Mouse (Mus musculus): ENCODE data around the gene Zfp579. TPM values are rescaled to one million over a fixed set of nuclear protein-coding genes. Genes with fewer than 3 reads are reported as not detected.
A peak's percentile ranks its signal among the peaks of the same experiment; 100 is the strongest.

Zfp579 gene
- polyA plus RNA-seq, 1 experiment from 2014 or later = 41.7 TPM

DNA sequence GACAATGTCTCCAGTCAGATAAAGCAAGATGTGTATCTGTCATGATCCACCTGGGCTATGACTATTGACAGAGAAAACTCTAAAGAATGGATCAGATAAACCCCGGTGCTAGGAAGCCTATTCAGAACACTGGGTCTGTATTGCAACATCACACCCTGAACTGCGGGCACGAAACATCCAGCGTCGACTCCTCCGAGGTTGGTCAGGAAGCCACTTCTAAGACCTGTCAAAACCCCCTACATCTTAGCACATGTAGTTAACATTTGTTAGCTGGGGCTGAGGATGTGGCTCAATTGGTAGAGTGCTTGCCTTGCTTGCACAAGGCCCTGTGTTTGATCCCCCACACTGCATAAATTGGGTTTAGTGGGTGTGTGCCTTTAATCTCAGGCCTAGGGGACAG, 47.6 kb downstream of the Zfp579 start:
- Histone ChIP-seq H3K4me1 (ENCODE audit: control insufficient read depth, insufficient read depth, low read length) (0 out of 2 replicates have a peak, but pooled peaks cover 2% of the 10 kb centered on the region), H3K27me3 (ENCODE audit: control insufficient read depth, insufficient read depth, low read length) (no peaks in the 10 kb centered on the region), H3K9ac (ENCODE audit: low read length) (no peak overlapping the region), H3K27ac (ENCODE audit: low read depth, low read length) (no peak overlapping the region), H3K36me3 (ENCODE audit: control insufficient read depth, insufficient read depth, low read length) (no peaks in the 10 kb centered on the region), H3K4me2 (no peak overlapping the region), H3K4me3 (ENCODE audit: low read depth, low read length) (no peak overlapping the region), H3K9me3 (ENCODE audit: control insufficient read depth, low read length) (no peaks in the 10 kb centered on the region)
- WGBS = 74% methylated on average over 6 of the region's 6 CpGs
- DNase-seq (ENCODE audit: low spot score, missing footprints) (no peak), ATAC-seq (ENCODE audit: low FRiP score) (no peak)

DNA sequence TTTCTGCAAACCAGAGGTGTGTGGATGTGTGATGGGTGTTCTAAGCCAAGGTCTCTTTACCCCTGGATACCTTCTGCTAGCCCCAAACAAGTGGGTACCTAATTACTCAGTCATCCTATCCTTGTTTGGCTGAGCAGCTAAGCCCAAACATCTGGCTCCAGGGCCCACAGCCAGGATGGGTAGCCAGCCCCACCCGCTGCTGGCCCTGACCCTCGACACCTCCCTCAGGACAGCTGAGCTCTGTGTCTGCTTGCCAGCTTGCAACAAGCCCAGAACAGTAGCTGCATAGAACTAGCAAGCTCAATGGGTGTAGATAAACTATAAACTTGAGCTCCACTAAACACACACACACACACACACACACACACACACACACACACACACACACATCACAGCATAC, 48.1 kb downstream of the Zfp579 start:
- Histone ChIP-seq H3K4me1 (ENCODE audit: control insufficient read depth, insufficient read depth, low read length) (0 out of 2 replicates have a peak, but pooled peaks cover 2% of the 10 kb centered on the region), H3K36me3 (ENCODE audit: control insufficient read depth, insufficient read depth, low read length) (no peaks in the 10 kb centered on the region), H3K27me3 (ENCODE audit: control insufficient read depth, insufficient read depth, low read length) (no peaks in the 10 kb centered on the region), H3K27ac (ENCODE audit: low read depth, low read length) (no peak overlapping the region), H3K9me3 (ENCODE audit: control insufficient read depth, low read length) (no peaks in the 10 kb centered on the region), H3K9ac (ENCODE audit: low read length) (no peak overlapping the region), H3K4me3 (ENCODE audit: low read depth, low read length) (no peak overlapping the region), H3K4me2 (no peak overlapping the region)
- ATAC-seq (ENCODE audit: low FRiP score) (no peak), DNase-seq (ENCODE audit: low spot score, missing footprints) (no peak)
- WGBS = 69% methylated on average over 2 of the region's 2 CpGs

GRCm38 (mm10) chr7:4943223-4943815, 52.6 kb downstream of the Zfp579 start:
- no peak overlapping the region for H3K27ac ChIP-seq (ENCODE audit: low read depth, low read length)
- no peaks in the 10 kb centered on the region for H3K9me3 ChIP-seq (ENCODE audit: control insufficient read depth, low read length)
- peak overlapping the region; percentile 10; the same call in 1 of the 2 replicates for H3K4me3 ChIP-seq (ENCODE audit: low read depth, low read length)
- peak; percentile 98 for DNase-seq (ENCODE audit: low spot score, missing footprints)
- no peaks in the 10 kb centered on the region for H3K36me3 ChIP-seq (ENCODE audit: control insufficient read depth, insufficient read depth, low read length)
- ATAC-seq (ENCODE audit: low FRiP score) = peak; percentile 81
- no peaks in the 10 kb centered on the region for H3K27me3 ChIP-seq (ENCODE audit: control insufficient read depth, insufficient read depth, low read length)
- peak overlapping the region; percentile 38 for H3K4me2 ChIP-seq
- H3K4me1 ChIP-seq (ENCODE audit: control insufficient read depth, insufficient read depth, low read length) = 0 out of 2 replicates have a peak, but pooled peaks cover 2% of the 10 kb centered on the region
- WGBS = 18% methylated on average over 15 of the region's 15 CpGs
- no peak overlapping the region for H3K9ac ChIP-seq (ENCODE audit: low read length)

DNA sequence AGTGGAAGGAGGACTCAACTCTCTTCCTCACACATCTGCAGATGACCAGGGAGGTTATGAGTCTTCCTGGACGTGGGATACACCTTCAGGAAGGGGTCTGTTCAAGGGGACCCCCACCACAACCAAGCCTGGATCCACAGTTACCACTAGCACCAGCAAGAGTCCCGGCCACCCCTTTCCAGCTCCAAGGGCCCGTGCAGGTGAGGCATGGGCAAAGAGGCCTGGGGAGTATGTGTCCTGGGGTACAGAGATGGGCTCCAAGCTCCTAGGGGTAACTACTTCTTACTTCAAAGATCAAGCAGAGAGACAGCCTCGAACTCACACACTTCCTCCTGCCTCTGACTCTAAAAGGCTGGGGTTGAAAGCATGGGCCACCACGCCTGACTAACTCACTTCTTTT, 53.3 kb downstream of the Zfp579 start:
- Histone ChIP-seq H3K36me3 (ENCODE audit: control insufficient read depth, insufficient read depth, low read length) (no peaks in the 10 kb centered on the region), H3K27ac (ENCODE audit: low read depth, low read length) (no peak overlapping the region), H3K9me3 (ENCODE audit: control insufficient read depth, low read length) (no peaks in the 10 kb centered on the region), H3K27me3 (ENCODE audit: control insufficient read depth, insufficient read depth, low read length) (no peaks in the 10 kb centered on the region), H3K9ac (ENCODE audit: low read length) (no peak overlapping the region), H3K4me2 (no peak overlapping the region), H3K4me1 (ENCODE audit: control insufficient read depth, insufficient read depth, low read length) (0 out of 2 replicates have a peak, but pooled peaks cover 2% of the 10 kb centered on the region), H3K4me3 (ENCODE audit: low read depth, low read length) (no peak overlapping the region)
- ATAC-seq (ENCODE audit: low FRiP score) (no peak), DNase-seq (ENCODE audit: low spot score, missing footprints) (no peak)
- WGBS = 57% methylated on average over 5 of the region's 5 CpGs

- Histone ChIP-seq H3K9me3 (ENCODE audit: control insufficient read depth, low read length) (no peaks in the 10 kb centered on the region), H3K4me3 (ENCODE audit: low read depth, low read length) (no peak overlapping the region), H3K9ac (ENCODE audit: low read length) (no peak overlapping the region)
Observed at GRCm38 (mm10) chr7:4940068-4940479, 55.9 kb downstream of the Zfp579 start.

GRCm38 (mm10) chr7:4938456-4938855, 57.5 kb downstream of the Zfp579 start:
- no peak for ATAC-seq (ENCODE audit: low FRiP score)
- WGBS = 44% methylated on average over 2 of the region's 2 CpGs

More at GRCm38 (mm10) chr7:4940068-4940479, 55.9 kb downstream of the Zfp579 start:
- 19% methylated on average over 9 of the region's 9 CpGs for WGBS
- H3K27ac ChIP-seq (ENCODE audit: low read depth, low read length) = no peak overlapping the region
- no peaks in the 10 kb centered on the region for H3K36me3 ChIP-seq (ENCODE audit: control insufficient read depth, insufficient read depth, low read length)
- peak; percentile 49; the same call in 1 of the 2 replicates for ATAC-seq (ENCODE audit: low FRiP score)
- H3K4me2 ChIP-seq = no peak overlapping the region
- H3K27me3 ChIP-seq (ENCODE audit: control insufficient read depth, insufficient read depth, low read length) = no peaks in the 10 kb centered on the region
- 0 out of 2 replicates have a peak, but pooled peaks cover 2% of the 10 kb centered on the region for H3K4me1 ChIP-seq (ENCODE audit: control insufficient read depth, insufficient read depth, low read length)
- DNase-seq (ENCODE audit: low spot score, missing footprints) = peak; percentile 98

DNA sequence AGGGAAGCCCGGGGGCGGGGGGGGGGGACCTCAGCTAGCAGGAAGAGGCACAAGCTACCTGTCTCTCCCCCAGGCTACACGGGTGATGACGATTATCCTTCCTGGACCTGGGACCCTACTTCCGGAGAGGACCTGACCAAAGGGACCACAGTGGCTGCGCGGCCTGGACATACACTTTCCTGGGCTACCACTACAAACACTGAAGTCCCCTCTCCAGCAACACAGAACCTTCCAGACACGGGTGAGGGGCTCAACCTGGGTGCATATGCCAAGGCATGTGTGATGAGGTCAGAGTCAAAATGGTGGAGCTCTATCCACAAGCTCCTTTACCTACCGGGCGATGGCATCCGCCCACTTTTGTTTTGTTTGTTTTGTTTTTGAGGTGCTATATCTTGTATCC, 58.6 kb downstream of the Zfp579 start:
- no peak for ATAC-seq (ENCODE audit: low FRiP score)
- no peak overlapping the region for H3K4me3 ChIP-seq (ENCODE audit: low read depth, low read length)
- no peaks in the 10 kb centered on the region for H3K27me3 ChIP-seq (ENCODE audit: control insufficient read depth, insufficient read depth, low read length)
- no peaks in the 10 kb centered on the region for H3K36me3 ChIP-seq (ENCODE audit: control insufficient read depth, insufficient read depth, low read length)
- WGBS = 74% methylated on average over 11 of the region's 11 CpGs
- H3K27ac ChIP-seq (ENCODE audit: low read depth, low read length) = no peak overlapping the region
- no peak overlapping the region for H3K4me2 ChIP-seq
- no peak overlapping the region for H3K9ac ChIP-seq (ENCODE audit: low read length)
- DNase-seq (ENCODE audit: low spot score, missing footprints) = no peak
- no peaks in the 10 kb centered on the region; the same call in 1 of the 2 replicates for H3K9me3 ChIP-seq (ENCODE audit: control insufficient read depth, low read length)
- no peaks in the 10 kb centered on the region for H3K4me1 ChIP-seq (ENCODE audit: control insufficient read depth, insufficient read depth, low read length)

More at GRCm38 (mm10) chr7:4938456-4938855, 57.5 kb downstream of the Zfp579 start:
- Histone ChIP-seq H3K4me1 (ENCODE audit: control insufficient read depth, insufficient read depth, low read length) (no peaks in the 10 kb centered on the region), H3K27me3 (ENCODE audit: control insufficient read depth, insufficient read depth, low read length) (no peaks in the 10 kb centered on the region), H3K36me3 (ENCODE audit: control insufficient read depth, insufficient read depth, low read length) (no peaks in the 10 kb centered on the region), H3K9me3 (ENCODE audit: control insufficient read depth, low read length) (no peaks in the 10 kb centered on the region; the same call in 1 of the 2 replicates), H3K9ac (ENCODE audit: low read length) (no peak overlapping the region), H3K4me3 (ENCODE audit: low read depth, low read length) (no peak overlapping the region), H3K4me2 (no peak overlapping the region), H3K27ac (ENCODE audit: low read depth, low read length) (no peak overlapping the region)
- DNase-seq (ENCODE audit: low spot score, missing footprints) = peak; percentile 95

GRCm38 (mm10) chr7:4936832-4937231, 59.1 kb downstream of the Zfp579 start:
- WGBS = 84% methylated on average over 10 of the region's 10 CpGs
- no peaks in the 10 kb centered on the region for H3K36me3 ChIP-seq (ENCODE audit: control insufficient read depth, insufficient read depth, low read length)

DNA sequence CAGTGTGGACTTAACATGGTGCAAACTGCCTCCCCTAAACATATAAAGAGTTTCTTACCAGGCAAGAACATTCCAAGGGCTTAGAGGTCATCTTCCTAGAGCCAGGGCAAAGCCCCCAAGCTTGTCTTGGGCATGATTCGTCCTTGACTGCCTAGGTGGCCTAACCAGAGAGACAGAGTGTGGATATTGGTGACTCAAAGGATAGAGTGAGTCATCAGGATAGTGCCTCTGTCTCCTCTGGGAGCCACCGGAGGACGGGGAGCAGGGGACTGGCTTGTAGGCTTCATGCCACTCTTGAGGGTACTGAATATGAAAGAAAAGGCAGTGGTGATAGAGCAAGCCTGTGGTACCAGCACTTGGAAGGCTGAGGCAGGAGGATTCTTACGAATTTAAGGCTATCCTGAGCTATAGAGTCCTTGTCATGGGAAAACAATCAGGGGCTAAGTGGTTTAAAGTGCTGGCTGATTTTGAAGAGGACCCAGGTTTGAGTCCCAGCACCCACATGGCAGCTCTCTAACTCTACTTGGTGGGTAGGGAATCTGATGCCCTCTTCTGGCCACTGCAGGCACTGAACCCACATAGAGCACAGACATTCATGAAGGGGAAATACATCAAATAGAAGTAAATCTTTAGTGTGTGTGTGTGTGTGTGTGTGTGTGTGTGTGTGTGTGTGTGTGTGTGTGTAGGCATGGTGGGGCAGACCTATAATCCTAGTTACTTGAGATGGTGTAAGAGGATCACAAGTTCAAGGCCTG, 61.6 kb downstream of the Zfp579 start:
- Histone ChIP-seq H3K9me3 (ENCODE audit: control insufficient read depth, low read length) (no peaks in the 10 kb centered on the region; the same call in 1 of the 2 replicates), H3K4me3 (ENCODE audit: low read depth, low read length) (no peak overlapping the region), H3K36me3 (ENCODE audit: control insufficient read depth, insufficient read depth, low read length) (no peaks in the 10 kb centered on the region), H3K4me2 (no peak overlapping the region), H3K4me1 (ENCODE audit: control insufficient read depth, insufficient read depth, low read length) (no peaks in the 10 kb centered on the region), H3K27me3 (ENCODE audit: control insufficient read depth, insufficient read depth, low read length) (no peaks in the 10 kb centered on the region), H3K9ac (ENCODE audit: low read length) (no peak overlapping the region), H3K27ac (ENCODE audit: low read depth, low read length) (no peak overlapping the region)
- DNase-seq (ENCODE audit: low spot score, missing footprints) (no peak), ATAC-seq (ENCODE audit: low FRiP score) (no peak)
- 79% methylated on average over 4 of the region's 4 CpGs for WGBS

More at GRCm38 (mm10) chr7:4936832-4937231, 59.1 kb downstream of the Zfp579 start:
- Histone ChIP-seq H3K4me3 (ENCODE audit: low read depth, low read length) (no peak overlapping the region), H3K4me1 (ENCODE audit: control insufficient read depth, insufficient read depth, low read length) (no peaks in the 10 kb centered on the region), H3K9ac (ENCODE audit: low read length) (no peak overlapping the region), H3K4me2 (no peak overlapping the region), H3K9me3 (ENCODE audit: control insufficient read depth, low read length) (no peaks in the 10 kb centered on the region; the same call in 1 of the 2 replicates), H3K27me3 (ENCODE audit: control insufficient read depth, insufficient read depth, low read length) (no peaks in the 10 kb centered on the region), H3K27ac (ENCODE audit: low read depth, low read length) (no peak overlapping the region)
- ATAC-seq (ENCODE audit: low FRiP score) (no peak), DNase-seq (ENCODE audit: low spot score, missing footprints) (no peak)
